Mouse (Mus musculus) kidney, adult 2 months (tissue): ENCODE results near the gene P2ry2.

Experiments
- CTCF ChIP-seq: fragments of 200-500 bp; conservative IDR thresholded peaks from 2 replicates; pipeline ENCODE4 v1.5.1; 2011; ENCODE audit warnings: low read depth, mild to moderate bottlenecking, control low read depth, low read length, moderate library complexity, mixed read lengths; ENCODE audit not compliant: insufficient read depth, insufficient read length
- POLR2A ChIP-seq: fragments of 200-500 bp; IDR thresholded peaks from one replicate; pipeline ENCODE4 v1.6.1; 2011; ENCODE audit warnings: low read depth, low read length, control low read depth

DNA sequence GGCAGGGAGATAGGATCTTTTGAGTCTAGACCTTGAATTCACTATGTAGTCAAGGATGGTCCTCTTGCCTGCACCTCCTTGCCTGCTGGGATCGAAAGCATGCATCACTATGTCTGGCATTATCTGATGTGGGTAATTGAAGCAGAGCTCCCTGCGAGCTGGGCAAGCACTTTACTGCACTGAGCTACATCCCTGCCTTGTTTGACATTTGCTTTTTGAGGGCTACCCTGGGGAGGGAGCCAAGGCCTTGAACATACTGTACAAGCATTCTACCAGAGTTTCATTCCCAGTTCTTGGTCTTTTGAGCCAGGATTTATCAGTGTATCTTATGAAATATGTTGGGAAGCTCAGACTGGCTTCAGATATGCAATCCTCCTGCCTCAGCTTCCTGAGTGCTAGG, 40.5 kb upstream of the P2ry2 start:
- TF ChIP-seq POLR2A (no peak), CTCF (no peak)
